Mouse (Mus musculus) embryonic facial prominence, embryonic 14.5 days (tissue): ENCODE measurements around the gene Tex14. TPM values are rescaled to one million over a fixed set of nuclear protein-coding genes. Genes with fewer than 3 reads are reported as not detected.

Experiments used
- ATAC-seq: fragments of 200-750 bp; cut with Nextera tagmentation; 2 replicates; pipeline ENCODE4 v1.8.0; 2017; ENCODE audit warnings: low read depth, moderate number of reproducible peaks, moderate TSS enrichment
- DNase-seq: peaks from one replicate; pipeline ENCODE4 v3.0.0-alpha.2; 2015; ENCODE audit warnings: low spot score
- H3K27ac ChIP-seq: fragments of 300-500 bp; sonication (generic); replicated peaks from 2 replicates; pipeline ENCODE4 v1.5.1; 2014; ENCODE audit warnings: low read depth, mild to moderate bottlenecking, low read length, moderate library complexity
- H3K27me3 ChIP-seq: fragments of 300-500 bp; sonication (generic); replicated peaks from 2 replicates; pipeline ENCODE4 v1.6.1; 2014; ENCODE audit warnings: low read length; ENCODE audit not compliant: control insufficient read depth, insufficient read depth
- H3K36me3 ChIP-seq: fragments of 300-500 bp; sonication (generic); 2 replicates; pipeline ENCODE4 v1.6.1; 2014; ENCODE audit warnings: low read length, mixed read lengths; ENCODE audit not compliant: control insufficient read depth, insufficient read depth
- H3K4me1 ChIP-seq: fragments of 300-500 bp; sonication (generic); 2 replicates; pipeline ENCODE4 v1.6.1; 2014; ENCODE audit warnings: antibody characterized with exemption, low read length; ENCODE audit not compliant: control insufficient read depth, insufficient read depth
- H3K4me2 ChIP-seq: fragments of 300-500 bp; sonication (generic); 2 replicates; pipeline ENCODE4 v1.6.1; 2014; ENCODE audit warnings: low read depth, mild to moderate bottlenecking, low read length, moderate library complexity, mixed read lengths
- H3K4me3 ChIP-seq: fragments of 300-500 bp; sonication (generic); 2 replicates; pipeline ENCODE4 v1.5.1; 2014; ENCODE audit warnings: low read depth, mild to moderate bottlenecking, low read length
- H3K9ac ChIP-seq: fragments of 300-500 bp; sonication (generic); 2 replicates; pipeline ENCODE4 v1.6.1; 2014; ENCODE audit warnings: low read depth, mild to moderate bottlenecking, low read length, moderate library complexity, mixed read lengths
- H3K9me3 ChIP-seq: fragments of 300-500 bp; sonication (generic); 2 replicates; pipeline ENCODE4 v1.6.1; 2016; ENCODE audit warnings: low read length; ENCODE audit not compliant: control insufficient read depth
- WGBS: fragments of 180-500 bp; shearing (Covaris S2); extraction: QIAGEN DNeasy Blood & Tissue Kit; methylation state at CpG from one replicate; pipeline ENCODE4 v1.1.7; 2014; 5-methylcytosine and 5-hydroxymethylcytosine counted together
- polyA plus RNA-seq: library from polyadenylated mRNA; unstranded; fragments of >200 nt; fragmentation: Nextera tagmentation; extraction: Ambion mirVana; gene quantifications from 2 replicates; pipeline ENCODE4 v1.2.1, GENCODE M21; 2014

The Tex14 gene
- polyA plus RNA-seq, 1 experiment from 2014 or later: 4.8 TPM

- Histone ChIP-seq H3K9me3 (no peaks in the 10 kb centered on the region), H3K4me3 (no peak overlapping the region), H3K9ac (no peak overlapping the region), H3K4me1 (no peaks in the 10 kb centered on the region), H3K27me3 (no peaks in the 10 kb centered on the region), H3K4me2 (no peak overlapping the region), H3K27ac (no peak overlapping the region), H3K36me3 (no peaks in the 10 kb centered on the region)
- no peak for DNase-seq
- no peak for ATAC-seq
Observed at GRCm38 (mm10) chr11:87507043-87507442, 102.2 kb downstream of the Tex14 start.

GRCm38 (mm10) chr11:87519260-87519659 lies 114.4 kb downstream of the Tex14 start:
- Histone ChIP-seq H3K27me3 (no peaks in the 10 kb centered on the region), H3K9me3 (no peaks in the 10 kb centered on the region), H3K4me1 (no peaks in the 10 kb centered on the region), H3K4me3 (no peak overlapping the region), H3K27ac (no peak overlapping the region), H3K36me3 (no peaks in the 10 kb centered on the region), H3K4me2 (no peak overlapping the region), H3K9ac (no peak overlapping the region)
- DNase-seq (peak; percentile 50), ATAC-seq (no peak)
- 4% methylated on average over 2 of the region's 2 CpGs for WGBS

- Histone ChIP-seq H3K27me3 (no peaks in the 10 kb centered on the region), H3K4me3 (no peak overlapping the region), H3K27ac (no peak overlapping the region), H3K36me3 (no peaks in the 10 kb centered on the region), H3K4me2 (no peak overlapping the region), H3K4me1 (no peaks in the 10 kb centered on the region), H3K9ac (no peak overlapping the region), H3K9me3 (no peaks in the 10 kb centered on the region)
- no peak for DNase-seq
- ATAC-seq: no peak
- 59% methylated on average over 5 of the region's 5 CpGs for WGBS
Observed at GRCm38 (mm10) chr11:87523466-87523865, 118.6 kb downstream of the Tex14 start.

- H3K9ac ChIP-seq: no peak overlapping the region
- H3K4me2 ChIP-seq: no peak overlapping the region
- H3K4me1 ChIP-seq: no peaks in the 10 kb centered on the region
- no peaks in the 10 kb centered on the region for H3K36me3 ChIP-seq
- ATAC-seq (no peak), DNase-seq (no peak)
- H3K9me3 ChIP-seq: no peaks in the 10 kb centered on the region
- H3K27me3 ChIP-seq: no peaks in the 10 kb centered on the region
- no peak overlapping the region for H3K27ac ChIP-seq
- no peak overlapping the region for H3K4me3 ChIP-seq
Observed at GRCm38 (mm10) chr11:87523967-87524366, 119.1 kb downstream of the Tex14 start.

- Histone ChIP-seq H3K4me2 (no peak overlapping the region), H3K27me3 (no peaks in the 10 kb centered on the region), H3K4me3 (no peak overlapping the region), H3K9me3 (no peaks in the 10 kb centered on the region), H3K4me1 (no peaks in the 10 kb centered on the region), H3K36me3 (no peaks in the 10 kb centered on the region), H3K9ac (no peak overlapping the region), H3K27ac (no peak overlapping the region)
- DNase-seq (no peak), ATAC-seq (no peak)
Observed at GRCm38 (mm10) chr11:87524780-87525179, 119.9 kb downstream of the Tex14 start.

- WGBS: 55% methylated on average over 3 of the region's 3 CpGs
- H3K27ac ChIP-seq: no peak overlapping the region
- no peak overlapping the region for H3K4me2 ChIP-seq
- no peaks in the 10 kb centered on the region for H3K4me1 ChIP-seq
- no peak overlapping the region for H3K4me3 ChIP-seq
- no peaks in the 10 kb centered on the region for H3K36me3 ChIP-seq
- no peak for DNase-seq
- no peak overlapping the region for H3K9ac ChIP-seq
- no peaks in the 10 kb centered on the region for H3K9me3 ChIP-seq
- H3K27me3 ChIP-seq: no peaks in the 10 kb centered on the region
- no peak for ATAC-seq
Observed at GRCm38 (mm10) chr11:87527364-87527763, 122.5 kb downstream of the Tex14 start.

- Histone ChIP-seq H3K4me1 (no peaks in the 10 kb centered on the region), H3K27ac (no peak overlapping the region), H3K36me3 (no peaks in the 10 kb centered on the region), H3K9ac (no peak overlapping the region), H3K4me2 (no peak overlapping the region), H3K4me3 (no peak overlapping the region), H3K9me3 (no peaks in the 10 kb centered on the region), H3K27me3 (no peaks in the 10 kb centered on the region)
- no peak for ATAC-seq
- WGBS: 58% methylated on average over 4 of the region's 4 CpGs
- DNase-seq: no peak
Observed at GRCm38 (mm10) chr11:87527990-87528389, 123.1 kb downstream of the Tex14 start.

- peak; percentile 11 for DNase-seq
- 48% methylated on average over 6 of the region's 6 CpGs for WGBS
- no peaks in the 10 kb centered on the region for H3K9me3 ChIP-seq
Observed at GRCm38 (mm10) chr11:87531695-87532094, 126.8 kb downstream of the Tex14 start.

GRCm38 (mm10) chr11:87542285-87542684 lies 137.4 kb downstream of the Tex14 start:
- Histone ChIP-seq H3K4me1 (no peaks in the 10 kb centered on the region), H3K27me3 (no peaks in the 10 kb centered on the region), H3K4me2 (no peak overlapping the region), H3K36me3 (no peaks in the 10 kb centered on the region), H3K9me3 (no peaks in the 10 kb centered on the region), H3K4me3 (no peak overlapping the region), H3K27ac (no peak overlapping the region), H3K9ac (no peak overlapping the region)
- 33% methylated on average over 8 of the region's 8 CpGs for WGBS
- ATAC-seq (no peak), DNase-seq (peak; percentile 7)

More at GRCm38 (mm10) chr11:87531695-87532094, 126.8 kb downstream of the Tex14 start:
- H3K4me2 ChIP-seq: no peak overlapping the region
- no peak overlapping the region for H3K4me3 ChIP-seq
- no peak for ATAC-seq
- H3K27me3 ChIP-seq: no peaks in the 10 kb centered on the region
- H3K9ac ChIP-seq: no peak overlapping the region
- no peak overlapping the region for H3K27ac ChIP-seq
- no peaks in the 10 kb centered on the region for H3K36me3 ChIP-seq
- no peaks in the 10 kb centered on the region for H3K4me1 ChIP-seq
